Mouse (Mus musculus) c-Kit-negative CD71-positive TER-119-positive erythroid progenitor cells, embryonic 14.5 days (primary cell): ENCODE measurements around the gene Xk.
"Not testable (repeated sequence)": the region's sequence is repeated elsewhere in the genome, so short reads cannot be mapped to it uniquely, and the experiment has no call there.

Experiments used
- DNase-seq: peaks from one replicate; pipeline ENCODE4 v3.0.0-alpha.2; 2013; ENCODE audit warnings: low read depth, low spot score

The Xk gene

DNA sequence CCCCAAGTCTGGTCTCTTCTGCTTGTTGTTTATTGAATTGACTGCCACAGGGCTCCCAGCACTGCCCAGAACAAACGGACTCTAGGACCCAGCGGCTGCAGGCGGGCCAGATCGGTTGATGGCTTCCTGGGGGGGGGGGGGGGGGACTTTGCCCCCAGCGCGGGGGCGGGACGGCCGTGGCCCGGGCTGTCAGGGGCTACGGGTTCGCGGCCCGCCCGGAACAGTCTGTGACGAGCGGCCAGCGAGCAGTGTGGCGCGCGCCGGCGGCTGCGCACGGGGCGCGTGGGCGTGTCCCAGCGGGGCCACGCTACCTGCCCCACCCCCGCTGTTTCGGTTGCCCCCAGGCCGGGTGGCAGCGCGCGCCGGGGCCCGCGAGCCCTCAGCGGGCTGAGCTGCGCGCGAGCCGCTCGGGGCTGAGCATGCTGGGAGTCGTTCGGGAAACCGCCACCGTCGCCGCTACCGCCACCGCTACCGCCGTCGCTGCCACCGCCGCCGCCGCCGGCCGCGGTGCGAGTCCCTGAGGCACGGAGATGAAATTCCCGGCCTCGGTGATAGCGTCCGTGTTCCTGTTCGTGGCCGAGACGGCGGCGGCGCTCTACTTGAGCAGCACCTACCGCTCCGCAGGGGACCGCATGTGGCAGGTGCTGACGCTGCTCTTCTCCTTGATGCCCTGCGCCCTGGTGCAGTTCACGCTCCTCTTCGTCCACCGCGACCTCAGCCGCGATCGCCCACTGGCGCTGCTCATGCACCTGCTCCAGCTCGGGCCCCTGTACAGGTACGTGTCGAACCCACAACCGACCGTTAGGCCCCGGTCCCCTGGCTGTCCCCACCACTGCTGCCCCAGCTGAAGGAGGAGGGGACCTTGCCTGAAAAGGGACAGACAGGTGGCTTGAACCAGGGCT, at the start of gene Xk:
TSS of gene Xk (plus strand) at position 297 of the 902 bp plus-strand sequence.
- DNase-seq: peak; percentile 56

DNA sequence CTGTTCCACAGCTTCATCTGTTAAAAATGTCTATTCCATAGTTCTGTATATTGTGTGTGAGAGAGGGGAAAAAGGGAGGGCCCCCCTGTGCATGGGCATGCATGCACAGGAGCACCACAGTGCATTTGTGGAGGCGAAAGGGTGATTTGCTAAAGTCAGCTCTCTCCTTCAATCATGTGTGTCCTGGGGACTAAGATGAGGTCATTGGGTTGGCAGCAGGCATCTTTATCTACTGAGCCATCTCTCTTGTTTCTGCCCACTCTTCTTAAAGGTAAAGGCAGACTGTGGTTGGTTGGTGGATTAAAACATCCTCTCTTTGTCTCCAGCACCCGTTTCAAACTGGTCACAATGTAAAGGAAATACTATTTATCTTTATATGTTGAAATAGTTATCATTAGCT, 45.5 kb upstream of the Xk start:
- DNase-seq: no peak

DNA sequence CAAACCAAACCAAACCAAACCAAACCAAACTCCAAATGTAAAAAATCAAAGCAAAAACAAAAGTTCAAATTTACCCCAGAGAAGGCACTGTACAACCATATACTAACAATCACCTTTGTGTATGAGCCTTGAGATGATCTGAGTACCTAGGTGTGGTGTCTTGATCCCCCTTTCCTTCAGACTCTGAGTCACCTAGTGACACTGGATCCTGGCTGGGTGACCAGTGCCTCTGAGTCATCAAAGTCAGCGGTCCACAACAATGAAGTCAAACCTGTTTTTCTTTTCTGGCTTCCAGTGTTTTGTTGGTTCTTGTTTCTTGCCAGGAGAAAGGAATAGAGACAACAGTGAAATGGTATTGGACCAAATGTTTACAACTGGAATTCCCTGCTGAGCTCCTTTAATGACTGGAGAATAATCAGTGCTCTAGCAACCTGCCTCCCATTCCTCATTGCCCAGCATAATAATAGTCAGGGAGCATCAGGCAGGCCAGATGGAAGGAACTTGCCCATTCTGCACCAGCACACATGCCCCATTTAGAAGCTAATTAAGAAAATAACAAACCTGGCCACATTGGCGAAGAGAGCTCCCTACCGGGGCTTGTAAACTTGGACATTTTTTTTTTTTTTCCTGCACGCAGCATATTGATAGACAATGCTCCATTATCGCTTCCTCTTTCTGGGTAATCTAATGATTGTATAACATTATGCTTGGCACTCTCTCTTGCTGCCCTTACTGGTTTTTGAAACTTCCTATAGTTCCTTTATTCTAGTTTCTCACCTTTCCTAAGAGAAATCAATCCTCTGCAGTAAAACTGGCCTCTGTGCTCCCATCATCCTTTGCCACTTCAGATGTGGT, 31.6 kb upstream of the Xk start:
- DNase-seq: no peak

DNA sequence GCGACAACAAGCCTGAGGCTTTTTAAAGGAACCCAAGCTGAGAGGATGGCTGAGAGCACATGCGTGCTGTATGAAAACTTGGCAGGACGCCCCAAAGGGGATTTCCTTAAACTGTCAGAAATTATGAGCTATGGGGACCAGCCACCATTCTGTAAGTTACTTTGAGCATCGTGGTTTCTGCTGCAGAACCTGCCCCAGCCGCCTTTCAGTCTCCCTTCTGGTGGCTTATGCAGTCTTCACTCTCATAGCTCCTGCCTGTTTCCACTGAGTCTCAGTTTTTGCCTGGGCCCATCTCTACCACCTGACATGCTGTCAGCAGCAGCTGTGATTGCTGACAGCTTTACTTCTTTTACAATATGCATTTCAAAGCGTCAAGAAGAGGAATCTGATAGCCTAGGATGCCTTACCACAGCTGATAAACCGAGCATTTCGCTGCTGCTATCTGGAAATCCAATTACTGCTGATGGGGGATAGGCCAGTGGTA, 29.1 kb upstream of the Xk start:
- no peak for DNase-seq

DNA sequence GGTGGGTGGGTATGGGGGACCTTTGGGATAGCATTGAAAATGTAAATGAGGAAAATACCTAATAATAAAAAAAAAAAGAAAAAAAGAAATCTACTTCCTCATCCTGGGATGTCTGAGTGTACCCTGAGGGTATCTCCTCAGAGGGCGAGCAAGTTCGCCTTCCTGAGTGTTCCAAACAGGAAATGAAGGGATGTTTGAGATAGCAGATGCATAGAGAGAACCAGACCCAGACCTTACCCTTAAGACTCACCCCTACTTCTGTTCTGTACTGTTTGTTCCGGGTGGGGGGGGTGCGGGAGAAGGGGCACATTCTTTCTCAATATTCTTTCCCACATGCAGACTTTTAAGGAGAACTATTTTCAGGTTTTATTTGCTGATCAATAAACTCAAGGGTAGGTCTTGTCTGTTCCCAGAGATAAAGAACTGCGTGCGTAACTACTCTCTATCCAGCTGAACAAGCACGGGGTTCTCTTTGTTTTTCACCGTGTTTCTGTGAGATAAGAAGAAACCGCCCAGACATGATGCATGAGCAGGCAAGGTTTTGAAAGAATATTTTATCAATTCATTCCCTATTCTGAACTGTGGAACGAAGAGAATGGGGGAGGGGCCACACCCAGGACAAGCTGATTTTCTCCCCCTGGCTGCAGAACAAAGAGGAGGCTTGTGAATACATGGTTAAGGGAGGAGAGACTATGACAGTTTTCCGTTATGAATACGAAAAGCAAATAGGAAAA, 27.8 kb upstream of the Xk start:
- DNase-seq: no peak

GRCm38 (mm10) chrX:9248911-9249310, 23.6 kb upstream of the Xk start:
- DNase-seq: no peak

- DNase-seq: no peak
These were observed 18.6 kb upstream of the Xk start for GRCm38 (mm10) chrX:9253990-9254389.

- DNase-seq: no peak
These were observed 17.7 kb upstream of the Xk start for GRCm38 (mm10) chrX:9254901-9255300.

- DNase-seq: no peak
These were observed 15.8 kb upstream of the Xk start, which contains the start of gene Gm14862 for GRCm38 (mm10) chrX:9256766-9257165. Gm14862 (minus strand) TSS chrX:9256899.

GRCm38 (mm10) chrX:9257831-9258230, 14.7 kb upstream of the Xk start:
- no peak for DNase-seq

DNA sequence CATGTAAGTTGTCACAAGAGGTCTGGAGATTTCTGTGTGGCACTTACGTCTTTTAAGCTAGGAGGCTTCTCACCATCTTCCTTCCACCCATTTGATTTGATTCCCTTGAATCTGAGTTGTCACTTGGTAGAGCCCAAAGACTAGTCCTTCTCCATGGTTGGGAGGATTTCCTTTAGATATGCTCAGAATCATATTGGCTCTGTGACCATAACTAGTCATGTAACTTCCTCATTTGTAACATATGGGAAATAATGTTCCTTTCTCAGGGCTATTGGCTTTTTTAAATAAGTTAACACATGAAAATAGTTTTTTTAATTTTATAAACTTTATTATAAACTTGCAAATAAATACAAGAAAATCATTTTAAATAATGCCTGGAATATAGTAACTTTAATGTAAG, 13.3 kb upstream of the Xk start:
- DNase-seq: no peak

DNA sequence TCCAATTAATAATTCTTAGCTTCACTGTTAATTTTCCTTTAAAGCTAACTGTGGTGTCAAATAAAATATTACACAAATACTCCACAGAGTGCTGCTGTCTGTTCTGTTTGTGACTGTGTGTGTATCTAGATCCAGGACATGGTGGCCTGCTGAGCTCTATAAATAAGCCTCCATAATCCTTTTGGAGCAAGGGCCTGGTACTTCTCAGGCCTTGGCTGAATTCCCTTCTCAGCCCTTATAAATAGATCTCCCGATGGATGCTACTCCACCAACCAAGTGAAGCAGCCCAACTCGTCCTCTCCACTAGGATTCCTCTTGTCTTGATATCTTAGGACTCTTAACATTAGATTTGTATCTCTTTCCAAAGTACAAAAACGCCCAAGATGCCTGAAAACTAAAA, 1.4 kb upstream of the Xk start:
- no peak for DNase-seq

GRCm38 (mm10) chrX:9271947-9272459, 553 bp upstream of the Xk start:
- DNase-seq: no peak

DNA sequence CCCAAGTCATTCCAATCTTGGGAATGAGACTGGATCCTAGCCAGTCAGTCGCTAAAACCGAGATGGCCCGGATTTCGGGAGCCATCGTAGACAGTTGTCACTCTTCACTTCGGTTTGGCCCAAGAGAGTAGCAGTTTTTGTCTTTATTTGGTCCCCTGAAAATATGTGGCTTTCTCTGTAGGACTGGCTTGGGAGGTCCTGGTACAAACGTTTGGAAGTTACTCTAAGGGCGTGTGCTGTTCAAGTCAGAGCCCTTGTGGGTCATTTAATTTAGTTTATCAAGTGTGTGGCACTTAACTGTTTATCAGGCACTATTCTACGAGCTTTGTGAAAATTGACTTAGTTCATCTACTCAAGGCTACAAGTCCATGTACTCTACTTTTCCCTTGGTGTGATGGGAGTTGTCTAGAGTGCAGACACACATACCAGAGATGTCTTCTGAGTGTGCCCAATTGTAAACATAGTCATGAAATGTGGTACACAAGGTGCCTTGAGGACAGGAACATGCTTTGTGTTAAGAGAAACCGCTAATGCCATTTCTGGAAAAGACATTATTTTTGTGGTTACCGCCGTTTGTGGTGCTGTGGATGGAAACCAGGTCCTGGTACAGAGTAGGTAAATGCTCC, 934 bp downstream of the Xk start:
- no peak for DNase-seq

DNA sequence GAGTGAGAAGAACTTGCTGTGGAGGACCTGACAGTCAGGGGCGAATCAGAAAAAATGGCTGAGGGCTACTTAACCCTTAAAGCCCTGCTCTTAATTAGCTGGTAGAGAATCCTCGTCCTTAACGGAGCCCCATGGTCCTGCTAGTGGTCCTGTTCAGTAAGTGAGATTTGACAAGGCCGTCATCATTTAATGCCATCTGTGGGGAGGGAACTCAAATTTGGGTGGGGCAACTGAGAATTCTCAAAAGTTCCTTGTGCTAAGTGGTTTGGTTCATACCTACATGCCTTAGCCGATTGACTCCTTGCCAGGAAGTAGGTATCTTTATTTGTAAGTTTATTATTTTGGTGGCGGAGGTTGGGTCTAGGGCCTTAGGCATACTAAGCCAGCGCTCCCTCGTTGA, 1.8 kb downstream of the Xk start:
- DNase-seq: no peak

GRCm38 (mm10) chrX:9283464-9283863, 10.9 kb downstream of the Xk start, which contains the start of gene H2al1m:
H2al1m (plus strand) TSS chrX:9283764.
- not testable (repeated sequence) for DNase-seq

GRCm38 (mm10) chrX:9293140-9293829, 20.7 kb downstream of the Xk start:
- DNase-seq: not testable (repeated sequence)

- DNase-seq: peak; percentile 73
These were observed 25.9 kb downstream of the Xk start for GRCm38 (mm10) chrX:9298413-9298864.

GRCm38 (mm10) chrX:9302791-9303190, 30.2 kb downstream of the Xk start:
- no peak for DNase-seq

DNA sequence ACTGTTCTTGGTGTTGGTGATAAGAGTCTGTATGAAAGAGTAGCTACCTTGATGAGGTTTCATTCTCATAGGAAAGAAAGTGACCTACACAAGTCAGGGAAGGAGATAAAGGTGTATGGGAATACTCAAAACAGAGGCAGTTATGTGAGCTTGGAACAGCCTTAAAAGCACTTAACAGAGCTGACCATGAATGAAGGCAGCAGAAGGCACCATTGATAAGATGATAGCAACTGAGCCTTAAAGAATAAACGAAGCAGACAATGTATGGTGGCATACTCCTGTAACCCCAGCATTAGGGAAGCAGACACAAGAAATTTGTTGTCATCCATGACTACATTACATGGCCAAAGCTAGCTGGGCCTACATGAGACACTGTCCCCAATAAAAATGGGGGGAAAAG, 30.9 kb downstream of the Xk start:
- DNase-seq: no peak
